Mouse (Mus musculus): ENCODE measurements around the gene D7Ertd443e. TPM values are rescaled to one million over a fixed set of nuclear protein-coding genes. Genes with fewer than 3 reads are reported as not detected.

Gene D7Ertd443e
- polyA plus RNA-seq (2016; fragmentation: Nextera tagmentation; extraction: Ambion mirVana), result 0.15 and 0.18 TPM in 2 replicates

GRCm38 (mm10) chr7:134385561-134385960 is at the start of gene D7Ertd443e:
D7Ertd443e (minus strand) TSS chr7:134385661.
- Histone ChIP-seq H3K27me3 (no peaks in the 10 kb centered on the region), H3K4me1 (no peaks in the 10 kb centered on the region), H3K36me3 (no peaks in the 10 kb centered on the region), H3K27ac (no peak within 1 kb of the TSS), H3K9me3 (no peaks in the 10 kb centered on the region), H3K4me3 (no peak within 1 kb of the TSS), H3K9ac (no peak within 1 kb of the TSS), H3K4me2 (replicated peaks) (no peak within 1 kb of the TSS)
- WGBS, result 94% methylated on average over 5 of the region's 5 CpGs
- no peak for ATAC-seq (ENCODE audit: insufficient number of reproducible peaks, insufficient read depth, low FRiP score, low TSS enrichment)

DNA sequence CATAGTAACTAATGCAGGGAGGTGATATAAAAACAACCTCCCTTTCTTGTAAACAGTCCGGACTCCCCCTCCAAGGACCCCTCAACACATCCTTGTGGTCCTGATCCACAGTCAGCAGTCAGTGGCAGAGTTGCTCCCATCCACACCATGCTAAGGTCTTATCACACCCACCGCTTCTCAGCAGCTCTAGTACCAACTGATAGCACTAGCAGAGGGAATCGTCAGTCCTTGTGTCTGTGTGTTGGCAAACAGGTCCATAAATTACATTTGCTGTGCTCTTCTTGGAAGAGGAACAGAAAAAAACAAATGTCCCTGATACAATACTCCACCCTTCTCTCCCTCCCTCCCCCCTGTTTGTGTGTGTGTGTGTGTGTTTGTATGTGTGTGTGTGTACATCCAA is 46.2 kb upstream of the D7Ertd443e start:
- no peaks in the 10 kb centered on the region for H3K36me3 ChIP-seq
- 94% methylated on average over 3 of the region's 3 CpGs for WGBS
- no peaks in the 10 kb centered on the region for H3K4me1 ChIP-seq
- no peaks in the 10 kb centered on the region for H3K27me3 ChIP-seq
- ATAC-seq (ENCODE audit: insufficient number of reproducible peaks, insufficient read depth, low FRiP score, low TSS enrichment), result no peak
- H3K4me3 ChIP-seq, result no peak overlapping the region
- H3K4me2 ChIP-seq (replicated peaks), result no peak overlapping the region
- H3K9ac ChIP-seq, result no peak overlapping the region
- no peaks in the 10 kb centered on the region for H3K9me3 ChIP-seq
- H3K27ac ChIP-seq, result no peak overlapping the region

DNA sequence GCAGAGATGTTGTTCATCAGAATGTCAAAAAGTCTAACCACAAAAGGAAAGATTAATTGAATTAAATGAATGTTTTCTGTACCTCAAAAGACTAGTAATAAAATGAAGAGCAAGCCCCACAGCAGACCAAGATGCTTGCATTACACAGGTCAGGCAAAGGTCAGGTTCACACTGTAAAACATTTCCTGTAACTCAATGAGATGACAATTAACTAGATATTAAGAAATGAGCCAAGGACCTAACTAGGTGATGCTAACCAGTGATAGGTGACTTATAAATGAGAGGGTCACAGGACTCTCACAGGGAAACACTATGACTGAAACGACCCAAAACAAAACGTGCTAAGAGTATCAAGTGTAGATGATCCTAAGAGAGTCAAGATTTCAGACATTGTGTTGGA is 43.2 kb upstream of the D7Ertd443e start:
- Histone ChIP-seq H3K9ac (no peak overlapping the region), H3K9me3 (no peaks in the 10 kb centered on the region), H3K36me3 (no peaks in the 10 kb centered on the region), H3K4me1 (no peaks in the 10 kb centered on the region), H3K4me2 (replicated peaks) (no peak overlapping the region), H3K27me3 (no peaks in the 10 kb centered on the region), H3K27ac (no peak overlapping the region), H3K4me3 (no peak overlapping the region)
- ATAC-seq (ENCODE audit: insufficient number of reproducible peaks, insufficient read depth, low FRiP score, low TSS enrichment), result no peak
- 83% methylated on average over 2 of the region's 2 CpGs for WGBS

- 94% methylated on average over 9 of the region's 9 CpGs for WGBS
These were observed 29.6 kb upstream of the D7Ertd443e start for GRCm38 (mm10) chr7:134415014-134415413.

DNA sequence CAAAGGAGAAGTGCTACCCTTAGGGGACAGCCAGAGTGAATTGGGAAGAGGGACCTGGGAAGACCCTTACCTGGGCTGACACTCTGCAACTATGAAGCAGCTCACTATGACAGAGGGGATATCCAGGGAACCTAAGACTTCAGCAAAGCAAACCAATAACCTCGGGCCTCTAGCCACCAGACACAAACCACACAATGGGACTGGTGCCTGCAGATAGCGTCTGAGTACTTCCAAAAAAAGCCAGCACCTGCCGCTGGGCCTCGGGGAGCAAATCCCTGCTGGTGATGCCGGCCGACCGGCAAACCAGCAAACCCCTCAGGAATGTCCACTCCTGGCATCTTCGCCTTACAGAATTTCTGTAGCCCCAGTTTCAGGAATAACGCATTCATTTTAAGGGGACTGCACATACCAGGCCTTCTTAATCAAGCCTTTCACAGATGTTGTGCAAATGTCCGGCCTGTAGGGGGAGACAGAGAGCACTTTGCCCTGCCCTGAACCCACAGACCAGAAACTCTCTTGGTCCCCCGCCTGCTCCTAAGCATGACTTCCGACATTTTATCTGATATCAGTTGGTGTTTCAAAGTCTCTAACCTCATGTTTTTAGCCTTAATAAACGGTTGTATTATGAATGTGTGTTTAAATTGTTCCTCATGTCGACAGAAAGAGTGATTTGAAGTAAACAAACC is 28.7 kb upstream of the D7Ertd443e start:
- H3K27me3 ChIP-seq, result peaks cover 4% of the 10 kb centered on the region; the same call in 1 of the 2 replicates
- ATAC-seq (ENCODE audit: insufficient number of reproducible peaks, insufficient read depth, low FRiP score, low TSS enrichment), result no peak
- no peak overlapping the region for H3K4me2 ChIP-seq (replicated peaks)

More at GRCm38 (mm10) chr7:134415014-134415413, 29.6 kb upstream of the D7Ertd443e start:
- H3K27ac ChIP-seq, result no peak overlapping the region
- no peak overlapping the region for H3K4me2 ChIP-seq (replicated peaks)
- no peaks in the 10 kb centered on the region for H3K36me3 ChIP-seq
- H3K9me3 ChIP-seq, result no peaks in the 10 kb centered on the region
- no peak overlapping the region for H3K4me3 ChIP-seq
- no peaks in the 10 kb centered on the region for H3K4me1 ChIP-seq
- no peak for ATAC-seq (ENCODE audit: insufficient number of reproducible peaks, insufficient read depth, low FRiP score, low TSS enrichment)
- peaks cover 4% of the 10 kb centered on the region; the same call in 1 of the 2 replicates for H3K27me3 ChIP-seq
- H3K9ac ChIP-seq, result no peak overlapping the region

GRCm38 (mm10) chr7:134408641-134409040 is 23.2 kb upstream of the D7Ertd443e start:
- Histone ChIP-seq H3K9ac (no peak overlapping the region), H3K4me2 (replicated peaks) (no peak overlapping the region), H3K27me3 (peaks cover under 1% of the 10 kb centered on the region; the same call in 1 of the 2 replicates), H3K27ac (no peak overlapping the region), H3K4me1 (no peaks in the 10 kb centered on the region), H3K36me3 (no peaks in the 10 kb centered on the region), H3K9me3 (no peaks in the 10 kb centered on the region), H3K4me3 (no peak overlapping the region)
- WGBS, result 72% methylated on average over 13 of the region's 13 CpGs
- ATAC-seq (ENCODE audit: insufficient number of reproducible peaks, insufficient read depth, low FRiP score, low TSS enrichment), result no peak

More for the DNA sequence above, 28.7 kb upstream of the D7Ertd443e start:
- no peak overlapping the region for H3K9ac ChIP-seq
- 38% methylated on average over 14 of the region's 14 CpGs for WGBS
- no peaks in the 10 kb centered on the region for H3K9me3 ChIP-seq
- no peaks in the 10 kb centered on the region for H3K36me3 ChIP-seq
- H3K4me1 ChIP-seq, result no peaks in the 10 kb centered on the region
- H3K27ac ChIP-seq, result no peak overlapping the region
- no peak overlapping the region for H3K4me3 ChIP-seq

- no peak overlapping the region for H3K27ac ChIP-seq
- H3K27me3 ChIP-seq, result no peaks in the 10 kb centered on the region
- no peak overlapping the region for H3K9ac ChIP-seq
- whole genome bisulfite sequencing, result 75% methylated on average over 2 of the region's 2 CpGs
- H3K4me1 ChIP-seq, result no peaks in the 10 kb centered on the region
- H3K9me3 ChIP-seq, result no peaks in the 10 kb centered on the region
- ATAC-seq (ENCODE audit: insufficient number of reproducible peaks, insufficient read depth, low FRiP score, low TSS enrichment), result no peak
- no peak overlapping the region for H3K4me3 ChIP-seq
- no peak overlapping the region for H3K4me2 ChIP-seq (replicated peaks)
- no peaks in the 10 kb centered on the region for H3K36me3 ChIP-seq
These were observed 15.3 kb upstream of the D7Ertd443e start for GRCm38 (mm10) chr7:134400746-134401145.

GRCm38 (mm10) chr7:134396769-134397168 is 11.3 kb upstream of the D7Ertd443e start:
- Histone ChIP-seq H3K27me3 (no peaks in the 10 kb centered on the region), H3K4me1 (no peaks in the 10 kb centered on the region), H3K36me3 (no peaks in the 10 kb centered on the region), H3K9me3 (no peaks in the 10 kb centered on the region), H3K4me2 (replicated peaks) (no peak overlapping the region), H3K4me3 (no peak overlapping the region), H3K9ac (no peak overlapping the region), H3K27ac (no peak overlapping the region)
- WGBS, result 79% methylated on average over 8 of the region's 8 CpGs
- no peak for ATAC-seq (ENCODE audit: insufficient number of reproducible peaks, insufficient read depth, low FRiP score, low TSS enrichment)

GRCm38 (mm10) chr7:134382791-134383190 is 2.7 kb downstream of the D7Ertd443e start:
- H3K27me3 ChIP-seq, result no peaks in the 10 kb centered on the region
- H3K4me1 ChIP-seq, result no peaks in the 10 kb centered on the region
- H3K9me3 ChIP-seq, result no peaks in the 10 kb centered on the region
- H3K36me3 ChIP-seq, result no peaks in the 10 kb centered on the region
- no peak overlapping the region for H3K4me3 ChIP-seq
- no peak overlapping the region for H3K4me2 ChIP-seq (replicated peaks)
- 79% methylated on average over 3 of the region's 3 CpGs for WGBS
- no peak overlapping the region for H3K27ac ChIP-seq
- H3K9ac ChIP-seq, result no peak overlapping the region
- no peak for ATAC-seq (ENCODE audit: insufficient number of reproducible peaks, insufficient read depth, low FRiP score, low TSS enrichment)

DNA sequence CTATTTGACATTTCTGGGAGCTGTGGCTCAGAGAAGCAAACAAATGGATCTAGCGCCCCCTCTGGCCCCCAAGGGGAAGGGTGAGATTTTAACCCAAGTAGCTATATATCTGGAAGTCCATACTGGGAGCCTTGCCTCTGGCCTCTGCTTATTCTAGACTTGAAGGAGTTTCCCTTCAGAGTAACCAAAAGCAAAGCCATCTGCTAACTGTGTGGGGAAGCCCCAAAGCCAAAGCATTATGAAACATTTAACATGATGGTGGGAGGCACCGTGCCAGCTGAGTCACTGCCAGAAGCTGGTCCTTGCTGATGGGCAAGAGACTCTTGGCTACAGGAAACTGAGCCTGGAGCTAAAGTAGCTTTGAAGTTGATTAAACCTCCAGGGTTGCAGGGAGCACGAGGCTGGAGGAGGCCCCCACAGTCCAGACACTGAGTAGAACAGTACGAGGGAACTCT is 4.0 kb downstream of the D7Ertd443e start:
- no peak for ATAC-seq (ENCODE audit: insufficient number of reproducible peaks, insufficient read depth, low FRiP score, low TSS enrichment)
- Histone ChIP-seq H3K27ac (no peak overlapping the region), H3K27me3 (no peaks in the 10 kb centered on the region), H3K4me3 (no peak overlapping the region), H3K4me2 (replicated peaks) (no peak overlapping the region), H3K36me3 (no peaks in the 10 kb centered on the region), H3K9me3 (no peaks in the 10 kb centered on the region), H3K9ac (no peak overlapping the region), H3K4me1 (no peaks in the 10 kb centered on the region; the same call in 1 of the 2 replicates)
- WGBS, result 35% methylated on average over 4 of the region's 4 CpGs

DNA sequence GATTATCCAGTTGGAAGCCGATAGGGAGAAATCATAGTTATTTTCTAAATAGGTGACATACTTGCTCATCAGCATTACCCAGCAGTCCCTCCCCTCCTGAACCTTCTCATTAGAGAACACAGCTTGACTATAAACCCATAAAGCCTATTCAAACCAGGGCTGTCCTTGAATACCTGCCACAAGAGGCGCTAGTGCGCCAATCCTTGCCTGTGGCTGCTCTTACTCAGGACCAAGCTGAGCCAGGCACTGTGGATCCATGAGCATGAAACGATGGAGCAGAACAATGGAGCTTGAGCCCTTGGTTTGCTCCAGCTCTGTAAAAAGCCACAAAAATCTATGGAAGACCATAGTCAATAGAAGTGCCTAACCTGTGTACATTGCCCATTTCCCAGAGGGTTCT is 7.2 kb downstream of the D7Ertd443e start:
- 46% methylated on average over 4 of the region's 4 CpGs for WGBS
- no peaks in the 10 kb centered on the region for H3K9me3 ChIP-seq
- ATAC-seq (ENCODE audit: insufficient number of reproducible peaks, insufficient read depth, low FRiP score, low TSS enrichment), result no peak

GRCm38 (mm10) chr7:134376786-134377185 is 8.7 kb downstream of the D7Ertd443e start:
- Histone ChIP-seq H3K27me3 (no peaks in the 10 kb centered on the region), H3K9me3 (no peaks in the 10 kb centered on the region), H3K36me3 (no peaks in the 10 kb centered on the region), H3K4me2 (replicated peaks) (no peak overlapping the region), H3K4me1 (no peaks in the 10 kb centered on the region; the same call in 1 of the 2 replicates), H3K4me3 (no peak overlapping the region), H3K9ac (no peak overlapping the region), H3K27ac (no peak overlapping the region)
- ATAC-seq (ENCODE audit: insufficient number of reproducible peaks, insufficient read depth, low FRiP score, low TSS enrichment), result no peak
- whole genome bisulfite sequencing, result 62% methylated on average over 7 of the region's 7 CpGs

More for the DNA sequence above, 7.2 kb downstream of the D7Ertd443e start:
- no peak overlapping the region for H3K4me2 ChIP-seq (replicated peaks)
- no peaks in the 10 kb centered on the region; the same call in 1 of the 2 replicates for H3K4me1 ChIP-seq
- H3K27ac ChIP-seq, result no peak overlapping the region
- H3K9ac ChIP-seq, result no peak overlapping the region
- no peaks in the 10 kb centered on the region for H3K36me3 ChIP-seq
- H3K4me3 ChIP-seq, result no peak overlapping the region
- H3K27me3 ChIP-seq, result no peaks in the 10 kb centered on the region

All from embryonic facial prominence, embryonic 12.5 days (tissue).